Mouse (Mus musculus) limb, embryonic 15.5 days (tissue): ENCODE data around the gene 2900011O08Rik. TPM values are rescaled to one million over a fixed set of nuclear protein-coding genes. Genes with fewer than 3 reads are reported as not detected.
"Not testable (repeated sequence)": the region's sequence is repeated elsewhere in the genome, so short reads cannot be mapped to it uniquely, and the experiment has no call there.

Source experiments
- ATAC-seq: fragments of 200-750 bp; cut with Nextera tagmentation; 2 replicates; pipeline ENCODE4 v1.8.0; 2017; ENCODE audit warnings: low read depth, moderate TSS enrichment; ENCODE audit not compliant: insufficient number of reproducible peaks, low FRiP score, low TSS enrichment
- H3K27ac ChIP-seq: fragments of 300-500 bp; sonication (generic); 2 replicates; pipeline ENCODE4 v1.5.1; 2015; ENCODE audit warnings: moderate library complexity, mild to moderate bottlenecking, inconsistent platforms
- H3K27me3 ChIP-seq: fragments of 300-500 bp; sonication (generic); 2 replicates; pipeline ENCODE4 v1.6.1; 2015; ENCODE audit warnings: inconsistent platforms
- H3K36me3 ChIP-seq: fragments of 300-500 bp; sonication (generic); 2 replicates; pipeline ENCODE4 v1.6.1; 2015; ENCODE audit warnings: inconsistent platforms
- H3K4me1 ChIP-seq: fragments of 300-500 bp; sonication (generic); 2 replicates; pipeline ENCODE4 v1.6.1; 2015; ENCODE audit warnings: inconsistent platforms
- H3K4me2 ChIP-seq: fragments of 300-500 bp; sonication (generic); 2 replicates; pipeline ENCODE4 v1.6.1; 2015; ENCODE audit warnings: mild to moderate bottlenecking, inconsistent platforms
- H3K4me3 ChIP-seq: fragments of 300-500 bp; sonication (generic); 2 replicates; pipeline ENCODE4 v1.5.1; 2015; ENCODE audit warnings: mild to moderate bottlenecking, inconsistent platforms
- H3K9ac ChIP-seq: fragments of 300-500 bp; sonication (generic); 2 replicates; pipeline ENCODE4 v1.6.1; 2015; ENCODE audit warnings: inconsistent platforms
- H3K9me3 ChIP-seq: fragments of 300-500 bp; sonication (generic); 2 replicates; pipeline ENCODE4 v1.6.1; 2016; ENCODE audit warnings: inconsistent platforms
- WGBS: fragments of 180-500 bp; shearing (Covaris S2); methylation state at CpG from one replicate; pipeline ENCODE4 v1.1.7; 2015; 5-methylcytosine and 5-hydroxymethylcytosine counted together
- polyA plus RNA-seq: library from polyadenylated mRNA; unstranded; fragments of >200 nt; fragmentation: Nextera tagmentation; extraction: Ambion mirVana; gene quantifications from 2 replicates; pipeline ENCODE4 v1.2.1, GENCODE M21; 2015

2900011O08Rik gene
- polyA plus RNA-seq, 1 experiment from 2014 or later = 1.4 TPM

DNA sequence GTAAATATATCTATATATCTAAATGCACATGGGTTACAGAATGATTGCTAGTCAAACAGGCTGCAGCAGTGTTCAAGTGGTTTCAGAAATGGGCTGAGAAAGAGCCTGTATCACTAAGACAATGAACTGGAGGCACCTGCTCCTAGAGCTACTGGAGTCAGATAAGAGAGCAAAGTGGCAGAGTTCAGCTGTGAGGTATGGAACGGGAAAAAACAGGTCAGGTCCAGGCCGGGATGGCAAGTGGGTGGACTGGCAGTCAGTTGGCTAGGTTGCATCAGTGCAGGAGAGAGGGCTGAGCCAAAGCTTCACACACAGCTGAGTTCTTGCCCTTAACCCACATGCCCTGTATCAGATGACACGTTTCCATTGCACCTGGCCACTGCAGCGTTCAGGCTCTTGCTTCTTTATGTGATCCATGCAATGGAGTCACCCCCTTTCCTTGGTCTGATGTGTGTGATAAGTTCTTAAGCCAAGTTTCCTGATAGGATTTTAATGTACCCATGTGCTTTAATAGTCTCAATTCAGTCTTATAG is 59.9 kb downstream of the 2900011O08Rik start:
- no peaks in the 10 kb centered on the region for H3K4me1 ChIP-seq
- H3K4me3 ChIP-seq = no peak overlapping the region
- 64% methylated on average over 4 of the region's 4 CpGs for WGBS
- H3K36me3 ChIP-seq = no peaks in the 10 kb centered on the region
- no peaks in the 10 kb centered on the region for H3K27me3 ChIP-seq
- no peaks in the 10 kb centered on the region for H3K9me3 ChIP-seq
- H3K4me2 ChIP-seq = no peak overlapping the region
- no peak overlapping the region for H3K27ac ChIP-seq
- H3K9ac ChIP-seq = no peak overlapping the region
- ATAC-seq = no peak

DNA sequence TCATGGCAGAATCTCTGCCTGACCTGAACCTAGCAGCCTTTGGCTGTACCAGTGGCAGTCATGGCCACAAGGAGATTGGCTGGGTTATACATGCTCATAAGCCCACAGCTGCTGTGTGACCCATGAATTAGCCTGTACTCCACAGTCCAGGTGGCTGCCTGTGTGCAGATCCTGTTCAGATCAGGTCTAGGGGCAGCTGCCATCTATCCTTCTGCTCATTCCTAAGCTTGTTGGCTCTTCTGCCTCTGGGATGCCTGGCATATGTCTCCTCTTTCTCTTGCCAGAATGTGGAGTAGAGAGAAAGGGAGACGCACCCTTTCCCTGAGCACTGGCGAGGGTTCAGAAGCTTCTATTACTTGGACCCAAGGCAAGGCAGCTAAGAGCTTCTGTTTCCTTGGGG is 65.8 kb downstream of the 2900011O08Rik start:
- no peaks in the 10 kb centered on the region for H3K9me3 ChIP-seq
- no peaks in the 10 kb centered on the region for H3K27me3 ChIP-seq
- no peak overlapping the region for H3K9ac ChIP-seq
- no peaks in the 10 kb centered on the region for H3K4me1 ChIP-seq
- H3K4me3 ChIP-seq = no peak overlapping the region
- H3K4me2 ChIP-seq = no peak overlapping the region
- no peak overlapping the region for H3K27ac ChIP-seq
- ATAC-seq = no peak
- WGBS = 86% methylated on average over 2 of the region's 2 CpGs
- H3K36me3 ChIP-seq = no peaks in the 10 kb centered on the region

DNA sequence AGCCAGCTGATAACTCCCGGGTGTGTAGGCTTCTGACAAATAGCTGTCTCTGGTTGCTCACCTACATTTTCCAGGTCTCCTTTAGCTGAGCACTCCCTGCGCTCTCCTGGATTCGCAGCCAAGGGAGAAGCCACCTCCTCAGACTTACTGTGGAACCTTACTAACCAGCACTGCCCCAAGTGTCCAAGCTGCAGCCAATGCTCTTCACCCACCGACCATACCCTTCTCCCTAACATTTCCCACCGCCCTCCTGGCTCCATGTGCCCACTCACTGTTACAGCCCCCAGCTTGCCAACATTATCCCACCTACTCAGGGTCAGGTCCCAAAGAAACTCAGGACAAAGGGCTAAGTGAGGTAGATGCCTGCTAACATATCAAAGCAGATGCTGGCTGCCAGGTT is 66.7 kb downstream of the 2900011O08Rik start:
- ATAC-seq = no peak
- H3K36me3 ChIP-seq = no peaks in the 10 kb centered on the region
- H3K9me3 ChIP-seq = no peaks in the 10 kb centered on the region
- H3K4me3 ChIP-seq = no peak overlapping the region
- H3K27me3 ChIP-seq = no peaks in the 10 kb centered on the region
- H3K9ac ChIP-seq = no peak overlapping the region
- H3K27ac ChIP-seq = no peak overlapping the region
- WGBS = 80% methylated on average over 5 of the region's 5 CpGs
- no peak overlapping the region for H3K4me2 ChIP-seq
- H3K4me1 ChIP-seq = no peaks in the 10 kb centered on the region

DNA sequence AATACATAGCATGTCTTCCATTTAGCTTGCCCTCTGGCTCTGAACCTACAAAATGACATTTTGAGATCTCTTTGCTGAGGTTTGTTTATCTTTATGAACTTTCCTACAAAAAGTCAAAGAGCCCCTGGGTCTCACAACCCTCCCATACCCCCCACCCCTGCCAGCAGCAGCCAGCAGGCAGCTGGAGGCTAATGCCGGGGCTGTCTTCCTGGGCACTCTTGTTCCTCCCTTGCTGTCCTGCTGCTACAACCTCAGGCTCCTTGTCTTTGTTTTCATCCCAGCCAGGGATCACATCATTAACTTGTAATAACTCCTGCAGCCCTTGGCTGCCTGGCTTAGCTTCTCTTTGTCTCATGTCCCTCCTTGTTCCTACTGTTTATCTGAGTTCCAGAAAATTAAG is 68.9 kb downstream of the 2900011O08Rik start:
- Histone ChIP-seq H3K9me3 (no peaks in the 10 kb centered on the region), H3K36me3 (no peaks in the 10 kb centered on the region), H3K4me3 (no peak overlapping the region), H3K4me1 (no peaks in the 10 kb centered on the region), H3K9ac (no peak overlapping the region), H3K4me2 (no peak overlapping the region), H3K27me3 (no peaks in the 10 kb centered on the region), H3K27ac (no peak overlapping the region)
- no peak for ATAC-seq
- 69% methylated on average over 1 of the region's 1 CpGs for WGBS

DNA sequence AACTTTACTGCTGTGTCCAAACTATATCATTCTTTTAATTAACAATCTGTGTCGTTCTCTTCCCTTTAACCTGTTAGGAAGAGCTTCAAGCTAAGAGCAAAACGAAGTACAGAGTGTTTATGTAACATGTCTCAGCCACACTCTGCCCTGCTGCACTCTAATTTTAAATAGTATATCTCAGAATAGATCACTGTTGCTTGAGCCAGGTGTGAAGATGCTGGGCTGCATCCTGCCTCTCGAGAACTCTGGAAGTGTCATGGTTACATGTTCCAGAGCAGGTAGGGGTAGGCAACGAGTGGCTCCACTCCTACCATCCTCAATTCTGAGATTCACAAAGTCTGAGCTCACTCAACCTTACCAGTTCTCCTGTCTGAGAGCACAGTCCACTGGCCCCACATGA is 70.3 kb downstream of the 2900011O08Rik start:
- Histone ChIP-seq H3K27me3 (no peaks in the 10 kb centered on the region), H3K4me2 (no peak overlapping the region), H3K4me3 (no peak overlapping the region), H3K36me3 (no peaks in the 10 kb centered on the region), H3K4me1 (no peaks in the 10 kb centered on the region), H3K9me3 (no peaks in the 10 kb centered on the region), H3K9ac (no peak overlapping the region), H3K27ac (no peak overlapping the region)
- ATAC-seq = no peak
- WGBS = 73% methylated on average over 4 of the region's 4 CpGs

DNA sequence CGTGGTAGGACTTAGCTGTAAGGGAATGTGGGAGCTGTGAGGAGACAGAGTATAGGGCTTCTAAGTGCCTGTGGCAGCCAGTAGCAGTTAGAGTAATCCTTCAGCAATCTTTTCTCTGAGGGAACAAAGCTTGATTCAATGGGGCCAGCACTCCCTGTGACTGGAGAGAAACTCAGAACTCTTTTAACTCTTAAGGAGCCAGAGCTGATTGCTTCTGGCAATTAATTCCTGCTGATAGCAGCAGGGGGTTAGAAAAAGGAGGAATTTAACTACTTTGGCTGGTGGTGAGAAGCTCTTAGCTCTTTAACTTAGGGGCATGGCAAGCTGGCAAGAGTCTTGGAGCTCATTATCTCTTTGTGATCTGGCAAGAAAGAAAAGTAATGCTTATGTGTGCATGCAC is 72.1 kb downstream of the 2900011O08Rik start:
- no peak overlapping the region for H3K9ac ChIP-seq
- no peak overlapping the region for H3K27ac ChIP-seq
- no peaks in the 10 kb centered on the region for H3K27me3 ChIP-seq
- H3K9me3 ChIP-seq = no peaks in the 10 kb centered on the region
- H3K4me1 ChIP-seq = no peaks in the 10 kb centered on the region
- H3K36me3 ChIP-seq = no peaks in the 10 kb centered on the region
- 27% methylated on average over 1 of the region's 1 CpGs for WGBS
- no peak for ATAC-seq
- no peak overlapping the region for H3K4me3 ChIP-seq
- H3K4me2 ChIP-seq = no peak overlapping the region

DNA sequence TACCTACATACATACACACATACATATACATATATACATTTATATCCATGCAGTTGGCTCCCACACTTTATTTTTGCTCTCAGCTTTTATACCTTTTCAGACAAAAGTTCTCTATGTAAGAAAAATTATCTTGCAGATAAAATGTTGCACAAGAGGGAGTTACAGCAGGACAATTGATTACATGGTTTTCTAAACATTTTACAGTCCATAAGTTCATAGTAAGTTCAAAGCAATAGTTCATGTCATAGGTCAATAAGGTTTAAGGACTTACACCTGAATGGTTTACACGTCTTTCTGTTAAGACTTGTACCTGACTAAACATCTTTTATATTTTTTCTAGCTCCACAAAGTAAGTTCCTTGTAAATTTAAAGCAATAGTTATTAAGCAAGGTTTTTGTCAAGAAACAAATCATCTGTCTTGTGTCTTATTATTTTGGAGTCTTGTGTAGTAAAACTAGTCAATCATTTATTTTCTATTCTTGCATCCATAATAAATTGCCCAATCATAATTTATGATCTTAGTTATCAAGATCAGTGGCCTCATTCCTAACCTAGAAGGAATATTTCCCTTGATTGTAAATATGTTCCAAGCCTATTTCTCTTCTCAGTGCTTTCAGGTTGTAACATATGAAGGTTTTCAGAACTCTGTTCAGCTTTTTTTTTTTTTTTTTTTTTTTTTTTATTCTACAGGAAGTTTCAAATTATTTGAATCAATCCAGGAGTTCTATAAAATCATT is 72.9 kb downstream of the 2900011O08Rik start:
- Histone ChIP-seq H3K9ac (no peak overlapping the region), H3K4me3 (no peak overlapping the region), H3K4me2 (no peak overlapping the region), H3K27me3 (no peaks in the 10 kb centered on the region), H3K36me3 (no peaks in the 10 kb centered on the region), H3K4me1 (no peaks in the 10 kb centered on the region), H3K27ac (no peak overlapping the region), H3K9me3 (no peaks in the 10 kb centered on the region)
- WGBS = 30% methylated on average over 1 of the region's 1 CpGs
- no peak for ATAC-seq

DNA sequence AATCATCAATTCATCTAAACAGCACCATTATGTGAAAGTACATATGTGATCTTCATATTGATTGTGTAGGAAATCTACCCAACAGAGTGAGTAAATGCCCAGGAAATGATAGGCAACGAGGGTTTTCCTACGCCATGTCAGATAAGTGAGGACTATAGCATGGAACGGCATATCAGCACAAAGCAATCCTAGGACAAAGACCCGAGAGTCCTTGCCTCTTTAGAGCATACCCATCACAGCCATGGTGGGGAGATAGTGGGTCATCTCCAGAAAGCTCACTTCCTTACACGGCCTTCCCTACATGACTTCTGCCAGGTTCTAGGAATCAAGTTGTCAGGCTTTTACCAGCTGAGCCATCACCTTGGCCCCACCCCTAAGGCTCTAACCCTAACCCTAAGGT is 73.5 kb downstream of the 2900011O08Rik start:
- H3K9me3 ChIP-seq = no peaks in the 10 kb centered on the region
- H3K27me3 ChIP-seq = no peaks in the 10 kb centered on the region
- ATAC-seq = no peak
- 65% methylated on average over 5 of the region's 5 CpGs for WGBS
- H3K27ac ChIP-seq = no peak overlapping the region
- no peaks in the 10 kb centered on the region for H3K36me3 ChIP-seq
- no peak overlapping the region for H3K9ac ChIP-seq
- no peaks in the 10 kb centered on the region for H3K4me1 ChIP-seq
- H3K4me3 ChIP-seq = no peak overlapping the region
- H3K4me2 ChIP-seq = no peak overlapping the region

DNA sequence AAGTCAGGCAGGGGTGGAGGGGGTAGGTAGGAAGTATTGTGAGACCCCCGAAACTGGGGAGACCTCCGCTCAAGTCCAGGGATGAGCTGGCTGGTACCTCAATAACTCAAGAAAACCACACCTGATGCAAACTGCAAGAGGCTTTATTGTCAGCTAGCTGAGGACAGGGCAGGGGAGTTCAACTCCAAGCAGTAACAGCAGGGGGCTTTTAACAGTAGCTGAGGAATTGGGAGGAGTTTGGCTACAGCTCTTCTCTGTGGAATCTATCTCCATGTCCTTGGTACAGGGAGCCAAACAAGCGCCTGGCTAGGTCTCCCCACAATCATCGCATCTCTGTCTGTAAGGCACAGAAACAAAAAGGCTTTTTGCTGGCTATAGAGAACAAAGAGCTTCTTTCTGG is 80.2 kb downstream of the 2900011O08Rik start:
- H3K27me3 ChIP-seq, ATAC-seq, H3K4me1 ChIP-seq, H3K36me3 ChIP-seq, H3K27ac ChIP-seq, H3K9ac ChIP-seq, H3K4me2 ChIP-seq, H3K9me3 ChIP-seq, H3K4me3 ChIP-seq: not testable (repeated sequence)
- 82% methylated on average over 4 of the region's 4 CpGs for WGBS

DNA sequence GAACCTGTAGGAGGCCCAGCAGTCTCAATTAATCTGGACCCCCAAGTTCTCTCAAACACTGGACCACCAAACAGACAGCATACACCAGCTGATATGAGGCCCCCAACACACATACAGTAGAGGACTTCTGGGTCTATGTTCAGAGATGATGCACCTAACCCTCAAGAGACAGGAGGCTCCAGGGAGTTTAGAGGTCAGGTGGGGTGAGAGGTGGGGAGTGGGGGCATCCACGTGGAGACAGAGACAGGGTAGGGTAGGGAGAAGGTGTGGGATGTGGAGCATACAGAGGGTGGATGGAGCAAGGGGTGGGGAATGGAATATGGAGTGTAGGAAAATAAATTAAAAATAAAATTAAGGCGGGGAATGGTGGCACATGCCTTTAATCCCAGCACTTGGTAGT is 82.3 kb downstream of the 2900011O08Rik start:
- H3K4me3 ChIP-seq, H3K4me1 ChIP-seq, H3K9me3 ChIP-seq, H3K36me3 ChIP-seq, H3K4me2 ChIP-seq, H3K9ac ChIP-seq, ATAC-seq, H3K27me3 ChIP-seq, H3K27ac ChIP-seq: not testable (repeated sequence)
- WGBS = 86% methylated on average over 2 of the region's 2 CpGs

DNA sequence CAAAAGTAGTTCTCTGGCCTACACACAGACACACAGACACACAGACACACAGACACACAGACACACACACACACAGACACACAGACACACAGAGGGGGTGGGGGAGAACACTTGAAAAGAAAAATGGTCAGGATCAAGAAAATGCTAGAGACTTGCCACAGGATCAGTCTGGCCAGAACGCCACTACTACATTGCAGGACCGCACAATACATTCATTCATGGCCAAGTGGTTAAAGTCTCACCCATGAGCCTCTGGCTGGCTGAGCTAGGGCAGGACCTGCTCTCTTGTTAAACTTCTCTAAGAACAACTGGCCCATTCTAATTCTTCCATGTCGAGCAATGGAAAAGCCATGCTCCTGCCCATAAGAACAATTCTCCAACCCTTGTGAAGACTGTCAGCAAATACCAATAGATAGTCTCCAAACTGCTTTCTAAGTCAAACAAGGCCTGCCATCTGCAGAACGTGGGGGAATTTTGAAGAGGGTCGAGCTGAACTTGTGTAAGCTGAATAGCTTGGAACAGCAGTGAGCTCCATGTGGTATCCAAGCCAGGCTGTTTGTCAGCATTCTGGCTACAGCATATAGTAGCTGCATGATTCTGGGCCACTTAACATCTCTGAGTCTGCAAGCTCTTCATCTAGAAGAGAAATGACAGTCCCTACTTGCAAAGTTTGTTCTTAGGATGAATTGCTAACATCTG is 84.2 kb downstream of the 2900011O08Rik start:
- Histone ChIP-seq H3K27me3 (no peaks in the 10 kb centered on the region), H3K9ac (no peak overlapping the region), H3K9me3 (no peaks in the 10 kb centered on the region), H3K4me3 (no peak overlapping the region), H3K4me1 (no peaks in the 10 kb centered on the region), H3K4me2 (no peak overlapping the region), H3K27ac (no peak overlapping the region), H3K36me3 (no peaks in the 10 kb centered on the region)
- 65% methylated on average over 5 of the region's 5 CpGs for WGBS
- ATAC-seq = no peak

DNA sequence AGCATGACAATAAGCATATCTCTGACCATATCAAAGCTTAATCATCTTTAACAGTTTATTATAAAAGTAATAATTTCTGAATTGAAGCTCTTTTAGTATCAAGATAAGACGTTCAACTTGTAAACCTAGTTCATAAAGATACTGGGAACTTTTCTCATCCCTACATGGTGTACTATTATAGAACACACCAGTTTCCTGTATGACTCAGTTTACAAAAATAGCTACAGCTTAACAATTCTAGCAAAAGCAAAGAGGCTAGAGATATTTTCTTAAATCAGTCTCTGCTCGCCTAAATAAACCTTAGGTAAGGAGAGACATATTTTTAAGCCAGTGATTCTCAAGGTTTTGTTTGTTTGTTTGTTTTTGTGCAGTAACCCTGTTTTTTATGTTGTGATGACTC is 96.5 kb downstream of the 2900011O08Rik start:
- WGBS = 70% methylated on average over 2 of the region's 2 CpGs
- H3K4me2 ChIP-seq = no peak overlapping the region
- no peaks in the 10 kb centered on the region for H3K9me3 ChIP-seq
- no peaks in the 10 kb centered on the region for H3K4me1 ChIP-seq
- no peaks in the 10 kb centered on the region for H3K36me3 ChIP-seq
- H3K27ac ChIP-seq = no peak overlapping the region
- H3K9ac ChIP-seq = no peak overlapping the region
- no peak overlapping the region for H3K4me3 ChIP-seq
- no peaks in the 10 kb centered on the region for H3K27me3 ChIP-seq
- no peak for ATAC-seq
